Mouse (Mus musculus): ENCODE results near the gene Gm3415. TPM values are rescaled to one million over a fixed set of nuclear protein-coding genes. Genes with fewer than 3 reads are reported as not detected.
"Not testable (repeated sequence)": the region's sequence is repeated elsewhere in the genome, so short reads cannot be mapped to it uniquely, and the experiment has no call there.

Gm3415 gene
- not detected in 2 replicates for polyA plus RNA-seq (2015; fragmentation: Nextera tagmentation; extraction: Ambion mirVana)

GRCm38 (mm10) chr5:146555836-146556235, at the start of gene Gm3415:
Gm3415 (plus strand) TSS chr5:146556136.
- no CpG with 5 or more reads among the region's 3 CpGs for WGBS
- not testable (repeated sequence) for H3K4me1 ChIP-seq (replicated peaks); H3K36me3 ChIP-seq; H3K9me3 ChIP-seq; H3K27ac ChIP-seq; H3K27me3 ChIP-seq (replicated peaks); H3K9ac ChIP-seq; H3K4me3 ChIP-seq (replicated peaks); H3K4me2 ChIP-seq (replicated peaks); ATAC-seq

DNA sequence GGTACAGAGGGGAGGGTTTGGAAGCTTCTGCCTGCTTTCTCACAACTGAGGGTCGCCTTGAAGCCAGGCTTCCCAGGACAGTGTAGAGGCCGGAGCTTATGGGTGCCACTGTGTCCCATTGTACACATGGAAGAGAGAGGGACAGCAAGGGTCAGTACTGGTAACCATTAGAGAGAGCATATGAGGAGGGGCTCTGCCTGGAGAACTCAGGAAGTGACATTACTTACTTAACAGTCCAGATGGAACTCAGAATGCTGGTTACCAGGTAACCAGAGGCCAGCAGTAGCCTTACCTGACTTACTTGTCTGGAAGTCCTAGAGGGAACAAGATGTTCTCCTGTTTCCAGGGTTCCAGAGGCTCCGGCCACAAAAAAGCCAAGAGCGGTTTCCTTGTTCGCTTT, 42.1 kb upstream of the Gm3415 start, which contains the start of gene Gm3402:
Gm3402 (plus strand) TSS at position 301 of the 400 bp plus-strand sequence.
- H3K36me3 ChIP-seq; H3K27me3 ChIP-seq (replicated peaks); H3K4me1 ChIP-seq (replicated peaks); H3K4me3 ChIP-seq (replicated peaks); H3K27ac ChIP-seq; H3K4me2 ChIP-seq (replicated peaks); ATAC-seq; H3K9me3 ChIP-seq; H3K9ac ChIP-seq: not testable (repeated sequence)
- WGBS: 90% methylated on average over 2 of the region's 5 CpGs

GRCm38 (mm10) chr5:146525501-146525900, 30.4 kb upstream of the Gm3415 start, which contains the start of gene Gm3404:
Gm3404 (plus strand) TSS chr5:146525801.
- H3K9ac ChIP-seq; ATAC-seq; H3K4me1 ChIP-seq (replicated peaks); H3K27ac ChIP-seq; H3K4me3 ChIP-seq (replicated peaks); H3K36me3 ChIP-seq; H3K9me3 ChIP-seq; H3K27me3 ChIP-seq (replicated peaks); H3K4me2 ChIP-seq (replicated peaks): not testable (repeated sequence)
- 93% methylated on average over 3 of the region's 3 CpGs for WGBS

DNA sequence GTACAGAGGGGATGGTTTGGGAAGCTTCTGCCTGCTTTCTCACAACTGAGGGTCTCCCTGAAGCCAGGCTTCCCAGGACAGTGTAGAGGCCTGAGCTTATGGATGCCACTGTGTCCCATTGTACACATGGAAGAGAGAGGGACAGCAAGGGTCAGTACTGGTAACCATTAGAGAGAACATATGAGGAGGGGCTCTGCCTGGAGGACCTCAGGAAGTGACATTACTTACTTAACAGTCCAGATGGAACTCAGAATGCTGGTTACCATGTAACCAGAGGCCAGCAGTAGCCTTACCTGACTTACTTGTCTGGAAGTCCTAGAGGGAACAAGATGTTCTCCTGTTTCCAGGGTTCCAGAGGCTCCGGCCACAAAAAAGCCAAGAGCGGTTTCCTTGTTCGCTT, 18.6 kb upstream of the Gm3415 start, which contains the start of gene Gm3409:
Gm3409 (plus strand) TSS at position 301 of the 400 bp plus-strand sequence.
- not testable (repeated sequence) for ATAC-seq; H3K36me3 ChIP-seq; H3K4me3 ChIP-seq (replicated peaks); H3K27me3 ChIP-seq (replicated peaks); H3K4me1 ChIP-seq (replicated peaks); H3K4me2 ChIP-seq (replicated peaks); H3K9me3 ChIP-seq; H3K27ac ChIP-seq; H3K9ac ChIP-seq
- 95% methylated on average over 3 of the region's 3 CpGs for WGBS

GRCm38 (mm10) chr5:146564259-146564658, 8.3 kb downstream of the Gm3415 start:
- H3K36me3 ChIP-seq: no peaks in the 10 kb centered on the region
- 81% methylated on average over 1 of the region's 1 CpGs for WGBS
- no peak for ATAC-seq

GRCm38 (mm10) chr5:146567054-146567453, 11.1 kb downstream of the Gm3415 start:
- Histone ChIP-seq H3K36me3 (no peaks in the 10 kb centered on the region), H3K27ac (no peak overlapping the region), H3K4me3 (replicated peaks) (no peak overlapping the region), H3K9ac (no peak overlapping the region), H3K9me3 (no peaks in the 10 kb centered on the region), H3K4me1 (replicated peaks) (no peaks in the 10 kb centered on the region), H3K4me2 (replicated peaks) (no peak overlapping the region), H3K27me3 (replicated peaks) (no peaks in the 10 kb centered on the region)
- no peak for ATAC-seq
- WGBS: 62% methylated on average over 4 of the region's 4 CpGs

More at GRCm38 (mm10) chr5:146564259-146564658, 8.3 kb downstream of the Gm3415 start:
- H3K4me1 ChIP-seq (replicated peaks): no peaks in the 10 kb centered on the region
- H3K4me2 ChIP-seq (replicated peaks): no peak overlapping the region
- no peak overlapping the region for H3K27ac ChIP-seq
- H3K9ac ChIP-seq: no peak overlapping the region
- H3K9me3 ChIP-seq: no peaks in the 10 kb centered on the region
- H3K4me3 ChIP-seq (replicated peaks): no peak overlapping the region
- no peaks in the 10 kb centered on the region for H3K27me3 ChIP-seq (replicated peaks)

- whole genome bisulfite sequencing: 79% methylated on average over 6 of the region's 6 CpGs
- H3K4me1 ChIP-seq (replicated peaks); H3K27me3 ChIP-seq (replicated peaks); ATAC-seq; H3K27ac ChIP-seq; H3K9me3 ChIP-seq; H3K36me3 ChIP-seq; H3K4me2 ChIP-seq (replicated peaks); H3K4me3 ChIP-seq (replicated peaks); H3K9ac ChIP-seq: not testable (repeated sequence)
Measured at GRCm38 (mm10) chr5:146570179-146570578, 14.2 kb downstream of the Gm3415 start.

- 65% methylated on average over 6 of the region's 6 CpGs for WGBS
- H3K36me3 ChIP-seq; H3K4me3 ChIP-seq (replicated peaks); H3K27ac ChIP-seq; H3K4me2 ChIP-seq (replicated peaks); H3K9me3 ChIP-seq; H3K4me1 ChIP-seq (replicated peaks); H3K27me3 ChIP-seq (replicated peaks); H3K9ac ChIP-seq: not testable (repeated sequence)
- 0 out of 2 replicates have a peak, but pooled peaks have one; percentile 23 for ATAC-seq
Measured at GRCm38 (mm10) chr5:146571830-146572734, 16.1 kb downstream of the Gm3415 start.

DNA sequence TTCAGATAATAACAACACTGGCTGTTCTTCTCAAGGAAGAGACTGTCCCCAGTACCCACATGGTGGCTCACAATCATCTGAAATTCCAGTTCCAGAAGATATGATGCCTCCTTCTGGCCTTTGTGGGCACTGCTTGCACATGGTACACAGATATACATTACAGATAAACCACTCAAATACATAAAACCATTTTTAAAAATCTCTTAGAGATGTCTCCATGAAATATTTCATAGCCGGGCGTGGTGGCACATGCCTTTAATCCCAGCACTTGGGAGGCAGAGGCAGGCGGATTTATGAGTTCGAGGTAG, 16.8 kb downstream of the Gm3415 start:
- H3K4me1 ChIP-seq (replicated peaks); ATAC-seq; H3K36me3 ChIP-seq; H3K9ac ChIP-seq; H3K4me3 ChIP-seq (replicated peaks); H3K4me2 ChIP-seq (replicated peaks); H3K27ac ChIP-seq; H3K27me3 ChIP-seq (replicated peaks); H3K9me3 ChIP-seq: not testable (repeated sequence)
- WGBS: 89% methylated on average over 4 of the region's 4 CpGs

GRCm38 (mm10) chr5:146576668-146577067, 20.7 kb downstream of the Gm3415 start:
- no peaks in the 10 kb centered on the region for H3K27me3 ChIP-seq (replicated peaks)
- ATAC-seq: no peak
- H3K4me3 ChIP-seq (replicated peaks): no peak overlapping the region
- 87% methylated on average over 3 of the region's 3 CpGs for WGBS
- no peak overlapping the region for H3K27ac ChIP-seq
- H3K4me1 ChIP-seq (replicated peaks): no peaks in the 10 kb centered on the region
- H3K9me3 ChIP-seq: no peaks in the 10 kb centered on the region
- no peaks in the 10 kb centered on the region for H3K36me3 ChIP-seq
- no peak overlapping the region for H3K9ac ChIP-seq
- H3K4me2 ChIP-seq (replicated peaks): no peak overlapping the region

DNA sequence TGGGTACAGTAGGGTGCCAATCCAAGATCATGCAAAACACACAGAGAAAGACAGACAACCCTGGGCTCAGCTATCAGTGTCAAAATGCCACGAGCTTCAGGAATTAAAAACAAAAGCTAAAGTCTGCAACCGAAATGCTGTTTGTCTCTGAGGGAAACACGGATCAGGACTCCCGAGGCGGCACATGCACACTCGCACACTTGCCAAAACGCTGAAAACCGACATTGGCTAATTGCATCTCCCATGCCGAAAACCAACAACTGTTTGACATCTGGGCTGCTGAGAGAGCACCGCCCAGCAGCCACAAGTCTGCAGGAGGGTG, 28.2 kb downstream of the Gm3415 start:
- H3K4me3 ChIP-seq (replicated peaks): peak overlapping the region; percentile 46
- H3K4me2 ChIP-seq (replicated peaks): peak overlapping the region; percentile 95
- H3K27me3 ChIP-seq (replicated peaks): peaks cover 31% of the 10 kb centered on the region
- no peak overlapping the region for H3K27ac ChIP-seq
- H3K9me3 ChIP-seq: no peaks in the 10 kb centered on the region
- no peak overlapping the region for H3K9ac ChIP-seq
- H3K4me1 ChIP-seq (replicated peaks): peaks cover 16% of the 10 kb centered on the region
- H3K36me3 ChIP-seq: no peaks in the 10 kb centered on the region
- 5% methylated on average over 10 of the region's 10 CpGs for WGBS
- no peak for ATAC-seq

DNA sequence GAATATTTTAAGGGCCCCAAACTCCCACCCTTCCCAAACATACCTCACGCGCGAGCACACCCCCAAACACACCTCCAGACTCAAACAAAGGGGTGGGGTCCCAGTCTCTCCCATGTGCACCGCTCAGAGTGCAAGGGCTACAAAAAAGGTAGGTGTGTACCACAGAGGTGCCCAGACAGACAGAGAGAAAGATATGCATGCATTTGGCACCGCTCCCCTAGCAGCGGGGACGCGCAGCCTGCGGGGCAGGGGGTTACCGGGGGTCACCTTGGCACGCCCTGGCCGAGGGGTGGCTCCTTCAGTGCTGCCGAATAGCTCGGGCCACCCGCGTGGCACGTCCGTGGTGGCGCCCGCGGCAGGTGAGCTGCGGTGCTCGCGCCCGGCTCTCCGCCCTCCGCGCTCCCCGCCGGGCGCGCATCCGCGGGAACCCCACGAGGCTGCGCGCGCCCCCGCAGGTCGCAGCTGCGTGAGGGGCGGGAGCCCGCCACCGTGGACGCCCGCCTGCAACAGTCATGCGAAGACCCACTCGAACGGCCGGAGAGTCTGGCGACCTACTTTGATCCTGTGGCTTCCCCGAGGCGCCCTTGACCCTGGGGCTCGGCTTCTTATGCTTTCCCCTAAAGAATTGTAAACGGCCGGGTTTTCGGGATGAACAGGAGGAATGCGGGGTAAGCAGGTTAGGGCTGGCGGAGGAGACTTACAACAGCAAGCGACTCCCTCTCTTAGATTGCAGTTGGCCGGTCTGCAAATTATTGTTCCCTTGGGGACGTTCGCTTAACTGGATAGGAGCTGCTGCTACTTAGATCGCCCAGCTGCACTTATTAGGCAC, 28.8 kb downstream of the Gm3415 start, which contains the start of gene Gpr12:
Gpr12 (minus strand) TSS at position 762 of the 829 bp plus-strand sequence.
- under 1% methylated on average over 64 of the region's 64 CpGs for WGBS
- H3K4me2 ChIP-seq (replicated peaks): peak within 1 kb of the TSS; percentile 95
- no peaks in the 10 kb centered on the region for H3K9me3 ChIP-seq
- ATAC-seq: peak; percentile 63
- peaks cover 34% of the 10 kb centered on the region for H3K27me3 ChIP-seq (replicated peaks)
- peak within 1 kb of the TSS; percentile 46 for H3K4me3 ChIP-seq (replicated peaks)
- peak within 1 kb of the TSS; percentile 30; the same call in 1 of the 2 replicates for H3K9ac ChIP-seq
- H3K4me1 ChIP-seq (replicated peaks): peaks cover 16% of the 10 kb centered on the region
- no peaks in the 10 kb centered on the region for H3K36me3 ChIP-seq
- H3K27ac ChIP-seq: no peak within 1 kb of the TSS
